Comparison of ENCODE assay signal across 23 mouse cellular contexts in the genomic region with DNA sequence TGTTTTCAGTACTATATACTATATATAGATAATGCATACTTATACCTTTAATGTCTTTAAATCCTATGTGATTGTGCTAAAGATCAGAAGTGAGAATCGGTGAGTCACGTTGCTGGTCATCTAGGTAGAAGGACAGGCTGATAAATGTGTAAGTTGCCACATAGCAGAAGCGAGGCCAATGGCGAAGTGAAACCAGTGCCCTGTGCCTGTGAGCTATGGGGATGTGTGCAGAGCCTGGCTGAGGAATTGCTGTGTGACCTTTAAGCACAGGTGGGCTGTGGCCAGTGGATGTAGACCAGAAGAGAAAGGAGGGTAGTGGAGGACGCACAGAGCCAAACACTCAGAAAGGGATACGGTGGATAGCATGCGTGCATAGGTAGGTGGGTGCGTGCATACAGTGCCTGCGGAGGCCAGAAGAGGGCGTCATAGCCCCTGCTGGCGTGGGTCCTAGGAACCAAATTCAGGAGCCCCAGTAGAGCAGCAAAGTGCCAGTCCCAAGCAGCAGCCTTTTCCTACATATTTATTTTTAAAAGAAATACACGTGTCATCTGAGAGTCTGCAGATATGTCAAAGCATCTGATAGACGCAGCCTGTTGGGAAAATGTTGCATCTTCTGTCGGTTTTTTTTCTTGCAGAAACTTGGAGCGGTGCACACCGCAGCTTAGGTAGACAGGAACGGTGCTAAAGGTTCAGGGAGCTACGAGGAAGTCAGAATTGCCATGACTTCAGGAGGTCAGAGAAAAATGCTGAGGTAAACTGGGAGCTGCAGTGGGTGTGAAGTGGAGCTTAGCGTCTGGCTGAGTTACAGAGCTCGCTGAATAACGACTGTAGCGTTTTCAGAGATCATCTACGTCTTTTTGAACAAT. TPM values are rescaled to one million over a fixed set of nuclear protein-coding genes. Genes with fewer than 3 reads are reported as not detected.
DNase-seq lines count a peak whose midpoint lies in the region; ATAC-seq and TF ChIP-seq lines count a peak whose summit lies in the region.
"Had no signal": no experiment of that assay in that cellular context is flagged by ENCODE, and none has a peak within 500 bp of the region (broad histone marks: within the 10 kb centered on the region; RNA-seq: fewer than 3 reads in every experiment).

No protein-coding gene starts in this region.

- TF ChIP-seq CTCF in ES-Bruce4 (IDR thresholded peaks at IDR 0.05; ENCODE audit: low read depth, low read length), result peak; percentile 74

- no peak overlapping the region for H3K4me3 ChIP-seq in kidney, embryonic 15.5 days (replicated peaks)
- H3K4me3 ChIP-seq in ES-Bruce4 (ENCODE audit: low read depth, low read length), result no peak overlapping the region
- H3K4me3 ChIP-seq: forebrain, embryonic 13.5 days; lung, embryonic 15.5 days; neural tube, embryonic 13.5 days had no signal

- WGBS in kidney, embryonic 15.5 days, result 78% methylated on average over 23 of the region's 23 CpGs

- no peaks in the 10 kb centered on the region for H3K36me3 ChIP-seq in kidney, embryonic 15.5 days
- no peaks in the 10 kb centered on the region for H3K36me3 ChIP-seq in ES-Bruce4 (ENCODE audit: control insufficient read depth, insufficient read depth, low read length, poor library complexity, severe bottlenecking)
- H3K36me3 ChIP-seq: lung, embryonic 15.5 days; neural tube, embryonic 13.5 days had no signal

- ATAC-seq in kidney, embryonic 15.5 days (replicated peaks; ENCODE audit: low FRiP score), result no peak
- peak; percentile 61 for ATAC-seq in granulocyte monocyte progenitor cell, adult 5-6 weeks (replicated peaks; ENCODE audit: poor library complexity, severe bottlenecking)
- ATAC-seq: forebrain, embryonic 13.5 days had no signal

- no peak overlapping the region for H3K4me2 ChIP-seq in kidney, embryonic 15.5 days
- H3K4me2 ChIP-seq: forebrain, embryonic 13.5 days; heart, embryonic 11.5 days; hindbrain, embryonic 14.5 days; liver, embryonic 11.5 days; lung, embryonic 15.5 days; neural tube, embryonic 13.5 days had no signal

- H3K9me3 ChIP-seq in kidney, embryonic 15.5 days (replicated peaks), result no peaks in the 10 kb centered on the region
- H3K9me3 ChIP-seq in ES-Bruce4 (replicated peaks; ENCODE audit: control insufficient read depth, insufficient read depth, low read length, poor library complexity, severe bottlenecking), result no peaks in the 10 kb centered on the region
- H3K9me3 ChIP-seq: forebrain, embryonic 13.5 days; lung, embryonic 15.5 days; neural tube, embryonic 13.5 days had no signal

- no peak for TF ChIP-seq POLR2A in ES-Bruce4 (IDR thresholded peaks at IDR 0.05; ENCODE audit: insufficient read depth, low read length)

- H3K27me3 ChIP-seq in kidney, embryonic 15.5 days, result no peaks in the 10 kb centered on the region
- no peaks in the 10 kb centered on the region for H3K27me3 ChIP-seq in ES-Bruce4 (ENCODE audit: control insufficient read depth, insufficient read depth, low read length, poor library complexity, severe bottlenecking)
- H3K27me3 ChIP-seq: forebrain, embryonic 13.5 days; lung, embryonic 15.5 days; neural tube, embryonic 13.5 days had no signal

- DNase-seq in adrenal gland, adult 2 months, result peak; percentile 58
- DNase-seq in adrenal gland, adult 18-20 months (ENCODE audit: low spot score in 2 of 2), result no peak
- DNase-seq in kidney, adult 9 months, result peak; percentile 46
- no peak for DNase-seq in spleen, postnatal 10 days (ENCODE audit: low spot score in 2 of 2)
- no peak for DNase-seq in left cerebral cortex, adult 18-20 months (ENCODE audit: low spot score in 2 of 2)
- DNase-seq: cerebellum, postnatal 14 days; embryo, embryonic 11 days; gastrocnemius, postnatal 36 days; heart, postnatal 14 days; kidney, adult 18-20 months; kidney, postnatal 4 days; right cerebral cortex, postnatal 25 days; thymus, postnatal 25 days had no signal

- no peaks in the 10 kb centered on the region for H3K4me1 ChIP-seq in kidney, embryonic 15.5 days
- H3K4me1 ChIP-seq in ES-Bruce4 (ENCODE audit: control insufficient read depth, insufficient read depth, low read length), result no peaks in the 10 kb centered on the region
- H3K4me1 ChIP-seq: forebrain, embryonic 13.5 days; neural tube, embryonic 13.5 days had no signal

- no peak overlapping the region for H3K27ac ChIP-seq in kidney, embryonic 15.5 days
- H3K27ac ChIP-seq in ES-Bruce4 (ENCODE audit: insufficient read depth, low read length), result no peak overlapping the region
- H3K27ac ChIP-seq: forebrain, embryonic 13.5 days; hindbrain, embryonic 14.5 days; lung, embryonic 15.5 days; neural tube, embryonic 13.5 days had no signal

- no peak for TF ChIP-seq EP300 in ES-Bruce4 (IDR thresholded peaks at IDR 0.05; ENCODE audit: insufficient read depth, low read depth, low read length)

- H3K9ac ChIP-seq in kidney, embryonic 15.5 days, result no peak overlapping the region
- H3K9ac ChIP-seq in ES-Bruce4 (ENCODE audit: low read depth, poor library complexity, severe bottlenecking), result no peak overlapping the region
- H3K9ac ChIP-seq: forebrain, embryonic 13.5 days; hindbrain, embryonic 14.5 days; lung, embryonic 15.5 days; neural tube, embryonic 13.5 days had no signal

RNA-seq across cellular contexts. Expression of a gene that starts 23.9 kb away (rescaled TPM):
- 1 to 10 TPM; 6.4 to 8.8 TPM for total RNA-seq in adrenal gland, adult 2 months (2021)
- 2.4 TPM in 2 replicates for polyA plus RNA-seq in adrenal gland, adult 2 months (2012; rRNA removed)
- total RNA-seq in adrenal gland, adult 18-20 months (2021), result 1 to 10 TPM; 2.5 to 3.9 TPM
- 3.8 and 4.8 TPM in 2 replicates for polyA plus RNA-seq in kidney, embryonic 15.5 days (2015; fragmentation: Nextera tagmentation; extraction: Ambion mirVana)
- 5.1 and 5.2 TPM in 2 replicates for polyA plus RNA-seq in ES-Bruce4 (2011; ENCODE audit: insufficient read depth, insufficient read length, low read depth, missing spikeins)
- total RNA-seq in granulocyte monocyte progenitor cell, adult 5-6 weeks (2014; fragmentation: Nextera tagmentation), result 0.83 and 3.4 TPM in 2 replicates
- 0.34 and 0.41 TPM in 2 replicates for total RNA-seq in granulocyte monocyte progenitor cell, adult 5-6 weeks (2017)
- total RNA-seq in left cerebral cortex, adult 18-20 months (2021), result 1 to 10 TPM; 1.4 to 2.2 TPM
- total RNA-seq: megakaryocyte-erythroid progenitor cell, adult 5-6 weeks had no signal

Comparison
In these comparisons a context has a peak if more than half of its experiments do, and no peak if none do; other contexts are left out.
1. DNase-seq: peak in adrenal gland, adult 2 months (single experiment) and kidney, adult 9 months (single experiment); none in adrenal gland, adult 18-20 months (0 of 2), spleen, postnatal 10 days (0 of 2) and left cerebral cortex, adult 18-20 months (0 of 2).